Mouse (Mus musculus): Measurements from ENCODE around the gene Tjp1. TPM values are rescaled to one million over a fixed set of nuclear protein-coding genes. Genes with fewer than 3 reads are reported as not detected.

The Tjp1 gene
- polyA plus RNA-seq, 1 experiment from 2014 or later: 24.2 TPM

DNA sequence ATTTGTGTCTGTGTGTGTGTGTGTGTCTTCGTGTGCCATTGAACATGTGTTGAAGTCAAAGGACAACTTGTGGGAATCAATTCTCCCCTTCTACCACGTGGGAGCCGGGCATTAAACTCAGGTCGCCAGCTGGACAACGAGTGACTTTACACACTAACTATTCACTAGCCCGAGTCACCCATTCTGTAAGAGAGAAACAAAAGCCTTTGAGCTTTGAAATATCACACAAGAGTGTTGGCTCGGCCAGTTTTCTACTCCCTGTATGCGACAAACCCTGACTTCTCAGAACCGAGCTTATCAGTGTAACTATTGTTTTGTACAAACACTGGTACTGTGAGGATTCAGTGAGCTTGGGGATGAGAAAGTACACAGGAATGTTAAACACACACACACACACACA, 134.6 kb downstream of the Tjp1 start:
- 45% methylated on average over 9 of the region's 9 CpGs for WGBS
- Histone ChIP-seq H3K27ac (ENCODE audit: low read length) (no peak overlapping the region), H3K36me3 (ENCODE audit: control insufficient read depth, insufficient read depth) (no peaks in the 10 kb centered on the region), H3K9me3 (ENCODE audit: control insufficient read depth, low read length) (no peaks in the 10 kb centered on the region), H3K4me2 (ENCODE audit: low read length) (no peak overlapping the region), H3K4me1 (replicated peaks; ENCODE audit: control insufficient read depth, insufficient read depth, low read length) (peaks cover 11% of the 10 kb centered on the region), H3K9ac (replicated peaks; ENCODE audit: low read depth, low read length) (no peak overlapping the region), H3K27me3 (replicated peaks; ENCODE audit: control insufficient read depth, insufficient read depth, low read length) (no peaks in the 10 kb centered on the region), H3K4me3 (replicated peaks; ENCODE audit: low read length) (no peak overlapping the region)
- ATAC-seq: no peak

DNA sequence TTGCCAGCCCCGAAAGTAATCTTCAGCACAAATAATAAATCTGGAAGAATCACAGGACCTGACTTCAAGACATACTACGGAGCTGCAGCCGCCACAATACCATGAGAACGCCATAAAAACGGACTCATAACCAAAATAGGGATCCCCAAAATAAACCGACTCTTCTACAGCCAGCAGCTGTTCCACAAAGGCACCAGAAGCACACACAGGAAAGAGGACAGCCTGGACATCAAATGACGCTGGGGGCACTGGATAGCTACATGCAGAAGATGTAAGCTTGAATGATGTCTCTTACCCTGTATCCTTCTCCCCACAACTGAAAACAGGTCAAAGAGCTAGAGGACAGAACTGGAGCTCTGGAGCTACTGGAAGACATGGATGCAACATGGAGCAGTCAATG, 138.0 kb downstream of the Tjp1 start:
- Histone ChIP-seq H3K9me3 (ENCODE audit: control insufficient read depth, low read length) (no peaks in the 10 kb centered on the region), H3K4me1 (replicated peaks; ENCODE audit: control insufficient read depth, insufficient read depth, low read length) (peaks cover 11% of the 10 kb centered on the region), H3K4me3 (replicated peaks; ENCODE audit: low read length) (no peak overlapping the region), H3K27me3 (replicated peaks; ENCODE audit: control insufficient read depth, insufficient read depth, low read length) (no peaks in the 10 kb centered on the region), H3K4me2 (ENCODE audit: low read length) (no peak overlapping the region), H3K27ac (ENCODE audit: low read length) (no peak overlapping the region), H3K36me3 (ENCODE audit: control insufficient read depth, insufficient read depth) (no peaks in the 10 kb centered on the region), H3K9ac (replicated peaks; ENCODE audit: low read depth, low read length) (no peak overlapping the region)
- 91% methylated on average over 7 of the region's 7 CpGs for WGBS
- ATAC-seq: no peak

- WGBS: 71% methylated on average over 8 of the region's 8 CpGs
- H3K9me3 ChIP-seq (ENCODE audit: control insufficient read depth, low read length): no peaks in the 10 kb centered on the region
- no peak overlapping the region for H3K4me2 ChIP-seq (ENCODE audit: low read length)
- no peaks in the 10 kb centered on the region for H3K27me3 ChIP-seq (replicated peaks; ENCODE audit: control insufficient read depth, insufficient read depth, low read length)
- H3K4me3 ChIP-seq (replicated peaks; ENCODE audit: low read length): no peak overlapping the region
- H3K27ac ChIP-seq (ENCODE audit: low read length): peak overlapping the region; percentile 23; the same call in 1 of the 2 replicates
- ATAC-seq: peak; percentile 55; the same call in 1 of the 2 replicates
- no peak overlapping the region for H3K9ac ChIP-seq (replicated peaks; ENCODE audit: low read depth, low read length)
- peaks cover 6% of the 10 kb centered on the region for H3K4me1 ChIP-seq (replicated peaks; ENCODE audit: control insufficient read depth, insufficient read depth, low read length)
- H3K36me3 ChIP-seq (ENCODE audit: control insufficient read depth, insufficient read depth): no peaks in the 10 kb centered on the region
These were observed 139.2 kb downstream of the Tjp1 start for GRCm38 (mm10) chr7:65388243-65389013.

DNA sequence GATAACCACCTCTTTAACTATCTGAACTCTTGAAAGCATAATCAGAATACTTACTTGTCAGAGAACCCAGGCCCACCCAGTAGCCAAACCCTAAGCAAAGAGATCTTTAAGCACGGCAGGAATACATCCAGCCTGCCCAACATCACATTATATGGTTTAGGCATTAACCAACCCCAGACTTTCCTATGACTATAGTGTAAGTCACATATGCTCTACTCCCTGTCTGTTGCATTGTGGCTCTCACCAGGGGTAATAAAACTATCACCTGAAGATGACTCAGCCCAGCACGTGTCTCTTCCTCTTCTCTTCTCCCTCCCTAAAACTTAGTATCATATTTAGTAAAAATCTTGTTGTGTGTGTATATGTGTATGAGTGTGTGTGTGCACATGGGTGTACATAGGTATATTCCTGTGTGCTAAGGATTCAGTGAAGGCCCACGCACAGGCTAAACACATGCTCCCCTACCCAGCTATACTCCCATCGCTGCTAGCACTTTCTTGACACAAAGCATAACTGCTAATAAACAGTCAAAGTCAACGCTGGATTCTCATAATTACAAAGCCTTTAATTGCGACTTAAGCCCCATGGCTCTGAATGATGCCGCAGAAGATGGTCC, 139.9 kb downstream of the Tjp1 start:
- no peak overlapping the region for H3K4me3 ChIP-seq (replicated peaks; ENCODE audit: low read length)
- WGBS: 71% methylated on average over 7 of the region's 7 CpGs
- no peak overlapping the region for H3K4me2 ChIP-seq (ENCODE audit: low read length)
- H3K9me3 ChIP-seq (ENCODE audit: control insufficient read depth, low read length): no peaks in the 10 kb centered on the region
- no peak overlapping the region for H3K9ac ChIP-seq (replicated peaks; ENCODE audit: low read depth, low read length)
- H3K36me3 ChIP-seq (ENCODE audit: control insufficient read depth, insufficient read depth): no peaks in the 10 kb centered on the region
- ATAC-seq: 0 out of 2 replicates have a peak, but pooled peaks have one; percentile 3
- H3K27me3 ChIP-seq (replicated peaks; ENCODE audit: control insufficient read depth, insufficient read depth, low read length): no peaks in the 10 kb centered on the region
- H3K4me1 ChIP-seq (replicated peaks; ENCODE audit: control insufficient read depth, insufficient read depth, low read length): peaks cover 6% of the 10 kb centered on the region
- no peak overlapping the region for H3K27ac ChIP-seq (ENCODE audit: low read length)

DNA sequence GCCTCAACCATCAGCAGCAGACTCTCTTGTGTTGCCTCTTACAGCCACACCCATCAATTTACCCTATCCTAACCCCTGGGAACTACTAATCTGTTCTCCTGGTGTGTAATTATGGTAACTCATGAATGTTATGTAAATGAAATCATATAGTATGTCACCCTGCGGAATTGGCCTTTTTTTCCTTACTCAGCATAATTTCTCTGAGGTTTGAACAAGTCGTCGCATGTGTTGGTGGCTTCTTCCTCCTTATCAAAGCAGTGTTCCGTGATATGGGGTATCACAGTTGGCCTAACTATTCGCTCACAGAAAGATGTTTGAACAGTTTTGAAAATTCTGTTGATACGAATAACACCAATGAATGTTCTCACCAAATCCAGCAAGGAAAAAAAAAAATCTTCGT, 142.8 kb downstream of the Tjp1 start:
- WGBS: 94% methylated on average over 7 of the region's 7 CpGs
- H3K4me2 ChIP-seq (ENCODE audit: low read length): no peak overlapping the region
- no peaks in the 10 kb centered on the region for H3K9me3 ChIP-seq (ENCODE audit: control insufficient read depth, low read length)
- H3K4me1 ChIP-seq (replicated peaks; ENCODE audit: control insufficient read depth, insufficient read depth, low read length): peaks cover 6% of the 10 kb centered on the region
- no peak for ATAC-seq
- no peak overlapping the region for H3K9ac ChIP-seq (replicated peaks; ENCODE audit: low read depth, low read length)
- no peaks in the 10 kb centered on the region for H3K27me3 ChIP-seq (replicated peaks; ENCODE audit: control insufficient read depth, insufficient read depth, low read length)
- H3K36me3 ChIP-seq (ENCODE audit: control insufficient read depth, insufficient read depth): no peaks in the 10 kb centered on the region
- no peak overlapping the region for H3K27ac ChIP-seq (ENCODE audit: low read length)
- H3K4me3 ChIP-seq (replicated peaks; ENCODE audit: low read length): no peak overlapping the region

GRCm38 (mm10) chr7:65382515-65383283, 144.9 kb downstream of the Tjp1 start:
- no peaks in the 10 kb centered on the region for H3K27me3 ChIP-seq (replicated peaks; ENCODE audit: control insufficient read depth, insufficient read depth, low read length)
- no peaks in the 10 kb centered on the region for H3K36me3 ChIP-seq (ENCODE audit: control insufficient read depth, insufficient read depth)
- no peak overlapping the region for H3K9ac ChIP-seq (replicated peaks; ENCODE audit: low read depth, low read length)
- H3K4me3 ChIP-seq (replicated peaks; ENCODE audit: low read length): no peak overlapping the region
- 86% methylated on average over 10 of the region's 10 CpGs for WGBS
- no peak overlapping the region for H3K4me2 ChIP-seq (ENCODE audit: low read length)
- H3K4me1 ChIP-seq (replicated peaks; ENCODE audit: control insufficient read depth, insufficient read depth, low read length): no peaks in the 10 kb centered on the region
- no peak overlapping the region for H3K27ac ChIP-seq (ENCODE audit: low read length)
- no peak for ATAC-seq
- no peaks in the 10 kb centered on the region for H3K9me3 ChIP-seq (ENCODE audit: control insufficient read depth, low read length)

- H3K27me3 ChIP-seq (replicated peaks; ENCODE audit: control insufficient read depth, insufficient read depth, low read length): no peaks in the 10 kb centered on the region
- no peak overlapping the region for H3K9ac ChIP-seq (replicated peaks; ENCODE audit: low read depth, low read length)
- H3K27ac ChIP-seq (ENCODE audit: low read length): no peak overlapping the region
- H3K36me3 ChIP-seq (ENCODE audit: control insufficient read depth, insufficient read depth): no peaks in the 10 kb centered on the region
- 40% methylated on average over 6 of the region's 6 CpGs for WGBS
- H3K4me3 ChIP-seq (replicated peaks; ENCODE audit: low read length): no peak overlapping the region
- no peak for ATAC-seq
- H3K4me2 ChIP-seq (ENCODE audit: low read length): no peak overlapping the region
- no peaks in the 10 kb centered on the region for H3K4me1 ChIP-seq (replicated peaks; ENCODE audit: control insufficient read depth, insufficient read depth, low read length)
- no peaks in the 10 kb centered on the region for H3K9me3 ChIP-seq (ENCODE audit: control insufficient read depth, low read length)
These were observed 145.7 kb downstream of the Tjp1 start for GRCm38 (mm10) chr7:65381896-65382295.

- H3K27me3 ChIP-seq (replicated peaks; ENCODE audit: control insufficient read depth, insufficient read depth, low read length): no peaks in the 10 kb centered on the region
- H3K9ac ChIP-seq (replicated peaks; ENCODE audit: low read depth, low read length): no peak overlapping the region
- no peak overlapping the region for H3K4me3 ChIP-seq (replicated peaks; ENCODE audit: low read length)
- no peaks in the 10 kb centered on the region for H3K9me3 ChIP-seq (ENCODE audit: control insufficient read depth, low read length)
- no peak for ATAC-seq
- H3K4me2 ChIP-seq (ENCODE audit: low read length): no peak overlapping the region
- H3K4me1 ChIP-seq (replicated peaks; ENCODE audit: control insufficient read depth, insufficient read depth, low read length): no peaks in the 10 kb centered on the region
- no peak overlapping the region for H3K27ac ChIP-seq (ENCODE audit: low read length)
- H3K36me3 ChIP-seq (ENCODE audit: control insufficient read depth, insufficient read depth): no peaks in the 10 kb centered on the region
- 91% methylated on average over 9 of the region's 9 CpGs for WGBS
These were observed 146.9 kb downstream of the Tjp1 start for GRCm38 (mm10) chr7:65380716-65381115.

DNA sequence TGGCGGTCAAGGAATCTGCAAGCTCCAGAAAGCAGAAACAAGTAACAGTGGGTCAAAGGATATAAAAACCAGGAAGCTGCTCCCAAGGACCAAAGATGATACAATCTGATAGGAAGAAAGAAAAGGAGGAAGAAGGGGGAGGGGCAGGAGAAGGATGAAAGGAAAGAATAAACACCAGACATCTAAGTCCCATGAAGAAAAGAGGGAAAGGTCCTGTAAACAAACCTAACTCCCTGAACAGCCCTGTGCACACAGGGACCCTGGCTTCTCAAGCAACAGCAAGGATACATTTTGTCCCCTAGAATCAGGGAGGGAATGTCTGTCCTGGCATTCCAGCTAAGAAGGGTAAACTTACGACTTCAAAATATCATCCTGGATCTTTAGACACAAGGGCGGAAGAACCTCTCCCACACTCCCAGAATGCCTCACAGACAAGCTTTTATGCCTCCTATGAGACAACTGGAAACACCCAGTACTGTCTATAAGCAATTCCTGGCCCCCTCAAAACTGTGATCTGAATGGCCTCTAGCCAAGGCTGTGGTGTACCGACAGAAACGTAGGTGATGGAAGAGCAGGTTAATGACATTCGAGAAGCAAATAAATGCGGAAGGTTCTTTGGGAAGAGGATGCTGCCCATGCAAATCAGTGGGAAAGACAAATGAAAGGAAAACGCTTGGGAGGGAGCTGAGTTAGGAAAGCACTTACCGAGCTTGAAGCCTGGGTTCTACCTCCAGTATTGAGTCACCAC, 148.6 kb downstream of the Tjp1 start:
- no peaks in the 10 kb centered on the region for H3K4me1 ChIP-seq (replicated peaks; ENCODE audit: control insufficient read depth, insufficient read depth, low read length)
- H3K9me3 ChIP-seq (ENCODE audit: control insufficient read depth, low read length): no peaks in the 10 kb centered on the region
- H3K4me2 ChIP-seq (ENCODE audit: low read length): no peak overlapping the region
- no peak overlapping the region for H3K9ac ChIP-seq (replicated peaks; ENCODE audit: low read depth, low read length)
- 68% methylated on average over 9 of the region's 9 CpGs for WGBS
- no peak overlapping the region for H3K4me3 ChIP-seq (replicated peaks; ENCODE audit: low read length)
- no peaks in the 10 kb centered on the region for H3K27me3 ChIP-seq (replicated peaks; ENCODE audit: control insufficient read depth, insufficient read depth, low read length)
- H3K36me3 ChIP-seq (ENCODE audit: control insufficient read depth, insufficient read depth): no peaks in the 10 kb centered on the region
- ATAC-seq: no peak
- H3K27ac ChIP-seq (ENCODE audit: low read length): no peak overlapping the region
